Mouse (Mus musculus) cerebral cortex, adult 2 months (tissue): ENCODE results near the gene Sfmbt1.

Experiments
- whole genome bisulfite sequencing: fragments of 180-500 bp; shearing (Covaris S2); methylation state at CpG from one replicate; pipeline ENCODE4 v1.1.7; 2018; 5-methylcytosine and 5-hydroxymethylcytosine counted together

Sfmbt1 gene

GRCm38 (mm10) chr14:30714799-30715617 is at the start of gene Sfmbt1:
Sfmbt1 (plus strand) TSS chr14:30714849.
- WGBS: 2% methylated on average over 87 of the region's 87 CpGs

- 64% methylated on average over 3 of the region's 3 CpGs for WGBS
These were observed 48.6 kb upstream of the Sfmbt1 start for GRCm38 (mm10) chr14:30666061-30666460.

- WGBS: 63% methylated on average over 4 of the region's 4 CpGs
These were observed 48.0 kb upstream of the Sfmbt1 start for GRCm38 (mm10) chr14:30666604-30667003.

GRCm38 (mm10) chr14:30670161-30670560 is 44.5 kb upstream of the Sfmbt1 start:
- WGBS: 92% methylated on average over 6 of the region's 6 CpGs

GRCm38 (mm10) chr14:30671095-30671985 is 43.3 kb upstream of the Sfmbt1 start:
- whole genome bisulfite sequencing: 50% methylated on average over 15 of the region's 15 CpGs

- WGBS: 6% methylated on average over 3 of the region's 3 CpGs
These were observed 42.7 kb upstream of the Sfmbt1 start for GRCm38 (mm10) chr14:30671986-30672312.

GRCm38 (mm10) chr14:30674947-30675346 is 39.7 kb upstream of the Sfmbt1 start:
- 65% methylated on average over 6 of the region's 6 CpGs for WGBS

GRCm38 (mm10) chr14:30682131-30682530 is 32.5 kb upstream of the Sfmbt1 start:
- 87% methylated on average over 3 of the region's 3 CpGs for WGBS

GRCm38 (mm10) chr14:30690685-30691084 is 24.0 kb upstream of the Sfmbt1 start:
- WGBS: 97% methylated on average over 3 of the region's 3 CpGs

- 93% methylated on average over 6 of the region's 6 CpGs for WGBS
These were observed 22.2 kb upstream of the Sfmbt1 start for GRCm38 (mm10) chr14:30692439-30692838.

GRCm38 (mm10) chr14:30694786-30695185 is 19.9 kb upstream of the Sfmbt1 start:
- WGBS: 75% methylated on average over 2 of the region's 2 CpGs

GRCm38 (mm10) chr14:30695609-30696008 is 19.0 kb upstream of the Sfmbt1 start:
- 6% methylated on average over 4 of the region's 4 CpGs for WGBS

GRCm38 (mm10) chr14:30697407-30698052 is 17.1 kb upstream of the Sfmbt1 start:
- 63% methylated on average over 15 of the region's 15 CpGs for WGBS

GRCm38 (mm10) chr14:30699656-30700055 is 15.0 kb upstream of the Sfmbt1 start:
- 45% methylated on average over 8 of the region's 8 CpGs for WGBS

- WGBS: 69% methylated on average over 5 of the region's 5 CpGs
These were observed 12.1 kb upstream of the Sfmbt1 start for GRCm38 (mm10) chr14:30702512-30702911.

GRCm38 (mm10) chr14:30703079-30703478 is 11.6 kb upstream of the Sfmbt1 start:
- WGBS: 88% methylated on average over 5 of the region's 5 CpGs

GRCm38 (mm10) chr14:30704098-30704855 is 10.4 kb upstream of the Sfmbt1 start:
- WGBS: 93% methylated on average over 8 of the region's 8 CpGs

GRCm38 (mm10) chr14:30711892-30712291 is 2.8 kb upstream of the Sfmbt1 start:
- 94% methylated on average over 2 of the region's 2 CpGs for WGBS

- WGBS: 78% methylated on average over 1 of the region's 1 CpGs
These were observed 880 bp upstream of the Sfmbt1 start for GRCm38 (mm10) chr14:30713769-30714168.

- under 1% methylated on average over 56 of the region's 68 CpGs for WGBS
These were observed 985 bp downstream of the Sfmbt1 start for GRCm38 (mm10) chr14:30715618-30716050.
